Mouse (Mus musculus) frontal cortex, adult 2 months (tissue): ENCODE data around the gene Zc2hc1c. TPM values are rescaled to one million over a fixed set of nuclear protein-coding genes. Genes with fewer than 3 reads are reported as not detected.

Experiments
- DNase-seq, 2 experiments: peaks; one replicate each; pipeline ENCODE4 v3.0.0; 2022; ENCODE audit warnings: low spot score in 1 of 2; ENCODE audit errors: extremely low spot score in 1 of 2
- polyA plus RNA-seq: library from polyadenylated mRNA; depleted of rRNA; stranded (reverse); fragments of >200 nt; gene quantifications from 2 replicates; pipeline ENCODE4 v1.2.3, GENCODE M21; 2012; rRNA removed

The Zc2hc1c gene
- polyA plus RNA-seq, 1 experiment: 0.94 TPM

DNA sequence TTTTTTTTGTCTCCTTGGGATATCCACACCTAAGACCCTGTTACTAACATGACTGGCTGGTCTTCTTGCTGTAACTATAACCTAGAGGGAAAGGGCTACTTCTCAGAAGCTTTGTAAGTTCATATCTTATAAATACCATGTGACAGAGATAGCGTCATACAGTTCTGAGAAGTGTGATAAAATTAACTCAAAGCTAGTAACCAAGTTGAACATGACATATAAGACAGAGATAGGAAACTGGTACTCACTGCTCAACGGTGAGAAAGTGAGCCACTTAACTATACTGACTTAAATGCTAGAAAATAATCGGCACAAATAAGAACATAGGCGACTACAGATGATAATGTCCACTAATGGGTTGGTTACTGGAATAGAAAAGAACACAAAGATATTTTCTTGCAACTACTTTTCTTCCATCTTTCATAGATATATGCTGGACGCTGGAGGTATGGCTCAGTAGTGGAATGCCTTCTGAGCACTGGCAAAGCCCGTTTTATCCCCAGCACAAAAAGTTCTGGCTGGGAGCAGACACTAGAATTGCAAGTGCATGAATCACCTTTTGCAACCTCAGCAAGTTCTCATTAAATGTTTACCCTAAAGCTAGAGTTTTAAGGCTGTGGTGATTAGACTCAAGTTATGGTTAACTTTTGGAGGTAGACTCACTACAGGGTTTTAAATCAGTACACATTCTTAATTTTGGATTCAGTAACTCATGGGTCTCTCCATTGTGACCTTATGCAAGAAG is 49.3 kb downstream of the Zc2hc1c start:
- DNase-seq: no peak

DNA sequence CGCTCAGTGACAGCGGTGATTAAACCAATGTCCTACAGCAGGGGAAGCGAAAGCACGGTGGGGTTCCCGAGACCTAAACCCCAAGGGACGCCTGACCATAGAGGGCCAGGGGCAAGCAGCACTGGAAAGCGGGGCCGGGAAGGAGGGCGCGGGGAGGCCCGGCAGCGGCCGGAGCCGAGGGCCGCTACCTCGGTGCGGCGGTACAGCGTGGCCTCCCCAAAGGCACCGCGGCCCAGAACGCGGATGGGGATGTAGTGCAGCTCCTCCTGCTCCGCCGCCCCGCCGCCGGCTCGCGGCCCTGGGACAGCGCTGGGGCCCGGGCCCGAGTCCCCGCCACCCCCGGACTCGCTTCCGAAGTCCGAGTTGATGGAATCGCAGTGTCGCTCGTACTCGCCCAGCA is 50.4 kb downstream of the Zc2hc1c start:
- DNase-seq: no peak

DNA sequence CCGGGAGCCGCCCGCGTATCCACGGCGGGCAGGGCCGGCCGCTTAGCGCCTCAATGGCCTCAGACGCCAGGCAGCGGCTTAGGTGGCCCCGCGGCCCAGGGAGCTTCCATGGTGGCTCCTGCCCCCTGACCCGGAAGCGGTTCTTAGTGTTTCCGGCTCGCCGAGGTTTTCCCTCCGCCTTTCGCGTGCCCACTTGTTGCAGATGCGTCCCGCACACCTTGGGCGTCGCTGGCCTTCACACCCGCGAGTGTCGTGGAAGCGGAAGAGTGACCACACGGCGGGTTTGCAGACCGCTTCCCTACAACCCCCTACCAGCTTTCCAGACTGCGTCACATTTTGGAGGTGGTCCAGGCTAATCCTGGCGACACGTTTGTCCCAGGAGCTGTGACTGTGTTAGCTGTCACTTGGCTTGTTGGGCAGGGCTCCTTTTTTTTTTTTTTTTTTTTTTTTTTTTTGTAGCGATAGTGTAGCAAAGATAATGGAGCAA is 50.9 kb downstream of the Zc2hc1c start, which contains the start of gene Nek9:
TSS of gene Nek9 (minus strand) at position 120 of the 487 bp plus-strand sequence.
- DNase-seq: peak; percentile 84 to 95

DNA sequence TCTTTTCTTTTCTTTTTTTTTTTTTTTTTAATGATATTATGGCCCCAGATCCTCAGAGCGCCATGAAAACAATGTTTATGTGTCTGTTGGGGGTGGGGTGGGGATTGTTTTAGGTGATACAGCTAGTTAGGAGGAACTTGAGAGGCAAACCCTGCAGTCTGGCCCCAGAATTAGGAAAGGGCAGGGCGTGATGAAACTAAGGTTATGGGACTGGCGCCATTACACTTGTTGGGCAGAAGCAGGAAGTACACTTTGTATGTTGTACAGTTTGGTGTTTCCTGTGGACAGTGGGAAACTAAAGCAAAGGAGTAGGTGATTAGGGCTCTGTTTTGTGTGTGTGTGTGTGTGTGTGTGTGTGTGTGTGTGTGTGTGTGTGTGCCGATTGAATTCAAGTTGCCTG is 51.6 kb downstream of the Zc2hc1c start:
- DNase-seq: no peak

DNA sequence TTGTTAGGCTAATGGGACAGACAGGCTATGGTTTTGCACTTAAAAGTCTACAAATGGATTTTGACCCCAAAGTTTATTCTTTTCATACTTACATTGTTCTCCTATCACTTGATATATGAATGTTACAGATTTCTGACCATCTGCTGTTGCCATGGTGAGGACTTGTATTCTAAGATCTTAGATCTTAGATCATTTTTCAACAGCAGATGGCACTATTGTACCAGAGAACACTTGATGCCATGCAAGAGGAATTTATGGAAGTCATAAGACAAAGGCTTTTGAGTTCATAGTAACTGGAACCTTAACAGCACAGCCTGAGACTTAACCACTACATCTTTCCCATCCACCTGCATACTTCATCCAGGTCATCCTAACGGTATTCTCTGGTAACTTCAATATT is 52.7 kb downstream of the Zc2hc1c start:
- DNase-seq: peak; percentile 28 to 91

DNA sequence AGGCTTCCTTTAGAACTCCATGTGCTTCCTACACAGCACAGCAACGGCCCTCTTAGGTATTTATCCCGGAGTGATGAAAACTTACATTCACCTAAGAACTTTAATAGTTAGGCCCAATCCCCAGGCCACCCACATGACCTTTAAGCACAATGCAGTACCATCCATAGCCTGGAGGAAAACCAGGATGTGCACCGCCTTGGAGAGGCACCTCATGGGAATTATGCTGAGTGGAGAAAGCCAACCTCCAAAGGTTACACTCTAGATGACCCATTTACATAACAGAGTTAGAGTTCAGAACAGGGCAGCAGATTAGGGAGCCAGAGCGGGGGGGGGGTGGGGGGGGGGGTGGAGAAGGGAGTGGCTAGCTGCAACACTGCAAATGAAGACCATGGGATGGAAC is 53.9 kb downstream of the Zc2hc1c start:
- DNase-seq: no peak

DNA sequence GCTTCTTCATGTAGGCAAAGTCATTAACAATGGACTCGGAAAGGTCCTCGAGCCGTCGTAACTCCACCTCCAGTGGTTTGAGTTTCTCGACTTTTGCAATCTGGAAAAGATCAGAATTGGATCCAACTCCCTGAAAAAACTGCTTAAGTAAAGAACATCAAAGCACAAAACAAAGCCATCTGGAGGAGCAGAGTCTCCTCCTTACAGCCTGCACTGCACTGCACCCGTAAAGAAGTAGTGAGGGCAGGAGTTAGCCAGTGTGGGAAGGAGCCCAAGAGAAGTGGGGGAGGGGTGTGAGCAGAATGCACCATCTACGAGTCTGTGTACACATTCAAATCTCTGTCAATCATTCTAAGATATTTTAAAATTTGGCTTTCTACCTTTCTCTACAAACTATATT is 55.9 kb downstream of the Zc2hc1c start:
- no peak for DNase-seq

DNA sequence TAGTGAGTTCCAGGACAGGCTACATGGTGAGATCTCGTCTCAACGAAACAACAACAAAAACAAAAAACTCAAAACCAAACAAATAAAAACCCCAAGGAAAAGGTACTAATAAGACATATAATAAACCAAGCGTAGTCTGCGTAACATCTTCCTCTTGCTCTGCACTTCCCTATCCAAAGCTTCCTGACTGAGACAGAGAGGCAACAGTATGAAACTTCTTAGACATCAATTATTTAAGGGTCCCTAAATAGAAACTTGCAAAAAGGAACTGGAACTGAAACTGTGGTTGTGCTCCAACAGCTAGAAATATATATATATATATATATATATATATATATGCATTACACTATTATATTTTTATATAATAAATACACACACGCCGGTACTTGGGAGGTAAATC is 57.2 kb downstream of the Zc2hc1c start:
- no peak for DNase-seq

DNA sequence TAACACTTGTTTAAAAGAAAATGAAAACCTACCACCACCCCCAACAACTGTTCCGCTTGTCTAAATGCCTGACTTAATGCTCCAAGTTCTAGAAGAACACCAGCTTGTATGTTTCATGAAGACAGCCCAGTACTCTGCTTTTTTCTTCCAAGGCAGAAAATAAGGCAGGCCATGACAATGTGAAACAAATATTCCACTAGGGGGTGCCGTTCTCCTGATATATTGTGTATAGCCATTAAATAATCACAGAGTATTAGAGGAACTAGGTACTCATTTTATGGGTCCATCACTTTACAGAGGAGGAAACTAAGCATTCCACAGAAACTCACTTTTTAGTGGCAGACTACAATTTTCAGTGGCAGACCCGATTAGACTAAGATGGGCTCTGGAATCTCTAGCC is 58.0 kb downstream of the Zc2hc1c start:
- peak; percentile 23 to 88 for DNase-seq

DNA sequence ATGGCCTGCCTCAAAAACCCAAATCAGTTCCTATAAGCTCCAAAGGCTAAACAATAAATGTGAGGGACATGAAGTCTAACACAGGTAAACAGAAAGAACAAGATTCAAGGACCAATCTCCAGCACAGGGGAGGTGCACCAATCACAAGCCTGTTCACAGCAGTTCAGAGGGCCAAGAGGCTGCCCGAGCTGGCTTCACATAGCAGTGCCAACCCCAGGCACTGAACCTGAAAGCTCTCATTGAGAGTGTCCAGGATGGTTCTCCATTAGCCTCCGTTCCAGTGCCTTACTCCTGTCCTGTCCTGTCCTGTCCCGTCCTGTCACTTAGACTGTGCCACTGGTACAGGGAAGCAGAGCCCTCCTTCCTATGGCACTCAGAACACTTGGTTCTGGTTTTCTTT is 58.8 kb downstream of the Zc2hc1c start:
- DNase-seq: no peak

DNA sequence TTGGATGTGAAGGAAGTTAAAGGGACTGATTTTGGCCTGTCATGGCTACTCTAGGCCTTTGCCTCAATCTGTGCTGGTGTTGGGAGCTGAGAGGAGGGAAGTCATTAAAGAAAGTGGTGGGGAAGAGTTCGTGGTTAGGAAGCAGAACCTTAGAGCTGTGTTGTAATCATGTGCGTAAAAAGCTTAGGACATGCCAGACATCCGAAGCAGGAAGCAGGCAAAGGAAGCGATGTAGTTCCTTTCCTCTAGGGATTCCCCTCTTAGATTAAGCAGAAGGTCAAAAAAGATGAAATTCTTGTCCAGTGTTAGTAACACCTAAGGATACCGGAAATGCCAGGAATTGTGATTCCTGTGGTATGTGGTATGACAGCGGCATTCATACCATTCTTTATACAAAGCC is 59.9 kb downstream of the Zc2hc1c start:
- no peak for DNase-seq

Other genes starting within 250 kb of the Zc2hc1c start
- 1.3 TPM in 2 replicates for gene Prox2, start 177.8 kb upstream of the Zc2hc1c start, polyA plus RNA-seq
- gene Dlst, start 177.8 kb upstream of the Zc2hc1c start, polyA plus RNA-seq: 155 and 158 TPM in 2 replicates
- gene Rps6kl1, start 137.3 kb upstream of the Zc2hc1c start, polyA plus RNA-seq: 35.6 and 40.1 TPM in 2 replicates
- gene Pgf, start 110.8 kb upstream of the Zc2hc1c start, polyA plus RNA-seq: 3.6 and 4.0 TPM in 2 replicates
- gene Eif2b2, start 69.1 kb upstream of the Zc2hc1c start, polyA plus RNA-seq: 87.8 and 91.3 TPM in 2 replicates
- gene Mlh3, start 18.0 kb upstream of the Zc2hc1c start, polyA plus RNA-seq: 13.5 and 14.5 TPM in 2 replicates
- gene Acyp1, start 153 bp upstream of the Zc2hc1c start, polyA plus RNA-seq: 35.6 and 44.0 TPM in 2 replicates
- 33.9 and 38.0 TPM in 2 replicates for gene Nek9, start 50.8 kb downstream of the Zc2hc1c start, polyA plus RNA-seq
- gene Tmed10, start 86.3 kb downstream of the Zc2hc1c start, polyA plus RNA-seq: 128 and 136 TPM in 2 replicates
- gene Fos, start 185.3 kb downstream of the Zc2hc1c start, polyA plus RNA-seq: 38.0 and 106 TPM in 2 replicates